Mouse (Mus musculus) A20 (cell line): ENCODE data around the gene Tnni3k.
A peak's percentile ranks its signal among the peaks of the same experiment; 100 is the strongest.

Experiments used
- DNase-seq: peaks from one replicate; pipeline ENCODE4 v3.0.0-alpha.2; 2011; ENCODE audit warnings: low read depth, low spot score

The Tnni3k gene

DNA sequence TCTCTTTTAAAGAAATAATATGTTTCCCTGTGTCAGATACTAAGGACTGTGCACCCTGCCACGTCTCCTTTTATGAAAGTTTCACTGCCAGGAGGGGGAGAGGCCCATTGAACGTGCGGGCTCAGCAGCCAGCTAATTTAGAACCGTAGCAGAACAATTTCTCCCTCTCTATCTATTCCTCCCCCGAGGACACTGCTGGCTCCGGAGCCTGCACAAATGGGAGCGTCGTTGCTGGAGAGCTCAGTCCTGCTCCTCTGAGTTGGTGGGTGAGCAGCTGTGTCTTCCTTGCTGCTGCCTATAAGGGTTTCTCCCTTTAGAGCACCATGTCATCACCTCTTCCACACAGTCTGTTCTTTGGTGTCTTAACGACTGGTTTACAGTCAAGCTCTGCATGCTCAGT lies 220.8 kb downstream of the Tnni3k start:
- DNase-seq = no peak

DNA sequence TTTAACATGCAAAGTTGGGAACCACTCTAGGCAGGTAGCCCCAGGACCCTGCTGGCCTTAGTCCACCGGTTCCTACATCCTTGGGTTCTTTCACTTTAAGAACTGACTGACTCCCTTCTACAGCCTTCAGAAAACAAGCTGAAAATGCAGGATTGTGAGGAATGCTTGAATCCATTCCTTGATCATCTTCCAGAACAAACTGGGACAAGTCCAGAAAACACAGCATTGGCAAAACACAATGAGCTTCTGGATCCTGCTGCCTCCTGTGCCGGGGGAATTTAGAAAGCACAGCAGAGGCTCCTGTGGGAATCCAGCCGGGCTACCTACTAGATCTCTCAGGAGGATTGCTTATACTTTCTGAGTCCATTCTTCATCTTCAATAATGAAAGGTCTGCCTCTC lies 229.5 kb downstream of the Tnni3k start:
- DNase-seq = no peak

DNA sequence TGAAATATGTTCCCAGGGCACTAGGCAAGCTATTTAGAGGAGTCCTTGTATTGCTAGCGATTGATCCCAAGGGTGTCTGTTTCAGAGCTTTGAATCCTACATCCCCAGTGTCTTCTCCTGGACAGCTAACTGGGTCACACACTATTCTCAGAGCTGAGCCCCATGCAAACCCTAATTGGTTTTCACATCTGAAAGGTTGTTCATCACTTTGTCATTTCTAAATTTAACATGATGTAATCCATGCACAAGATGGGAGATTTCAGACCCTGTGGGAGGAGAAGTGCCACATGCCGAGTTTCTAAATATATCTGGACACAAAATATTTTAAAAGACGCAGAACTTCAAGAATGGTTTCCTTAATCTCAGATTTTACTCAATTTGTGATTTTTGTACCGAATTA lies 230.5 kb downstream of the Tnni3k start:
- no peak for DNase-seq

DNA sequence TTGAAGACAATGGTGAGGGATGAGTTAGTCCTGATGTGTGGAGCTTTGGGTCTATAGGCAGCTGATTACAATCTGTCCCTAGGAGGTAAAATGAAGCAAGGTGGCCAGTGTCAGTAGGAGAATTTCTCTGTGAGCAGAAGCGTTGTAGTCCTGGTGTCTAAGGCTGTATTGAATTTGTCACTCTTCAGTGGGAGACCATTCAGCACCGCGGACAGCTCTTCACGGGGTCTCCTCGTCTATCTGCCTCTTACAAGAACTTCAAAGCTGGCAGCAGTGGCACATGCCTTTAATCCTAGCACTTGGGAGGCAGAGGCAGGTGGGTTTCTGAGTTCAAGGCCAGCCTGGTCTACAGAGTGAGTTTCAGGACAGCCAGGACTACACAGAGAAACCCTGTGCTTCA lies 235.5 kb downstream of the Tnni3k start:
- DNase-seq = peak; percentile 36

DNA sequence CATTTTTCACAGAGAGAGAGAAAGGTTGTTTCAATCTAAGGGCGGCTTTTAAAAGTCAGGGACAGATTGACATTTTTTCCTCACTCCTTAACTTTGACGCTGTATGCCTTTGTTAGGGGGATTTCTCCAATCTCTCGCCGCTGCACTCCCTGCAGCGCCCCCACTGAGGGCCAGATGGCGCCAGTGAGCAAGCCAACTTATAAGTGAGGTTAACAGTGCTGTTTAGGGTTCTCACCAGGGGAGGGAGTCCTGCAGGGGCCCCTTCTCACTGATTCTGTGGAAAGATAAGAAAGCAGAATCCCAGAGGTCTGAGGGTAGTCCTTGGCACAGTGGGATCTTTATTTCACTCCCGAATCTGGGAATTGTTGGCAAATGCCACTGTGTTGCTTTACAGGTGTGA lies 237.5 kb downstream of the Tnni3k start:
- DNase-seq = peak; percentile 55

DNA sequence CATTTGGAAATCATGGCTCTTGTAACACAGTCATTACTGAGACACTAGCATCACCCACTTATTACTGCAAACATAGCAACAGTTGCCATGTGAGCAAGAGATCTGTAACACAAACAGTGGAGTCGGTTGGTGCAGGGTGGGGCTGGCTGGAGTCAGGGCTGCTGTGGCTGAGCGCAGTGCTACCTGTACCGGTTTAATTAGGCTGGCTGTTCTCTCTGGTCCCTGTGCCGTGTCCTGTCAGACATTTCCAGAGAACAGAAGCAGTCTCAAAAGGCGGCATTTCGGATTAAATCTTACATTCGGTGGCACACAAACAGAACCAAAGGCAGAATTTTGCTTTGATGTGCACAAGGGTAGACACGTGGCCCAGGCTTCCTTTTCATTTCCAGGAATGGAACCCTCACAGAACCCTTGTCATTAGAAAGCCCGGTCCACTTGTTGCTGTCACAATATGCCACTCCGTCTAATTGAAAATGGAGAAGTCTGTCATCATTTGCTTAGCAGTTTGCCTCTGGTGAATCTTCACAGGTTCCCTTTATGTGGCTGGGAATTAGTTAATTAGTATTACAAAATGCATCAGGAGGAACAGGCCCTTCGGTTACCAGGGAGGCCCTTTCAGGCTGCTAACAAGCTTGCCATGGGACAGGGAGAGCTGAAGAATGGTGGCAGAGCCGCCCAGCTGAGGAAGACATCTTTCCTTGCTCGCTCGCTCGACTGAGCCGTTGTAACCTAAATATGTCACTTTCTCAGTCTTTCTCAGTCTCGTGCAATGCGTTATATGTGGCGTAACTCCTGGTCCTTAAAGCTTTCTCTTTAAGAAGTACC lies 238.2 kb downstream of the Tnni3k start:
- no peak for DNase-seq

DNA sequence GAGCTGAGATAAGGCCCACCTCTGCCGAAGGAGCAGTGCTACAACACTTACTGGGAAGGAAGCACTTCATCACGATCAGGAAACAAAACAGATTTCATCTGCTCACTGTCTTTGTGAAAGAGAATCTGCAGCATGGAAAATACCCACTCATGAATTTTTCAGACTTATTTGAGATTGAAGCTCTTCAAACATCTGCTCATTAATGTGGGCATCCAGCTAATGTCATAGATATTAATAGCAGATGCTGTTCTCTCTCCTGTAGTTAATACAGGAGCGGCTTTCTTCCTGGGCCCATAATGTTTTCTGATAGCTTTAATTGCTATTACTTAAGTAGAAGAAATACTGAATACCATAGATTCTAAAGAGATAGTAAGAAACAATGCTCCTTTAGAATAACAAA lies 239.0 kb downstream of the Tnni3k start:
- DNase-seq = no peak

DNA sequence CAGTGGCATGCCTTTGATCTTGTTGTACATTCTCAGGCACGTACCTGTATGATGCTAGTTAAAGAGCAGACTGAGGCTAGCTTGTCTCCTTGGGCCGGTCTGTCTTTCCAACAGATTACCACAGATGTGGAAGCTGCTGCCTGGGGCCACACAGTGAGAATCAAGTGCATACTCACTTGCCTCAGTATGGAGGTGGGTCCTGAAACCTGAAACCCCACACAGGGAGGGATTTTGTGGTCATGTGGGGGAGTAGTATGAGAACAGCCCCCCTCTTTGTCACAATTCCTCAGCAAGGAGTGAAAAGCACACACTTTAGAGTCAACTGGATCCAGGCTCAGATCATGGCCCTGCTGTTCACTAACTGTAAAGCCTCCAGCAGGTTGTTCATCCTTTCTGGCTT lies 239.6 kb downstream of the Tnni3k start:
- no peak for DNase-seq

DNA sequence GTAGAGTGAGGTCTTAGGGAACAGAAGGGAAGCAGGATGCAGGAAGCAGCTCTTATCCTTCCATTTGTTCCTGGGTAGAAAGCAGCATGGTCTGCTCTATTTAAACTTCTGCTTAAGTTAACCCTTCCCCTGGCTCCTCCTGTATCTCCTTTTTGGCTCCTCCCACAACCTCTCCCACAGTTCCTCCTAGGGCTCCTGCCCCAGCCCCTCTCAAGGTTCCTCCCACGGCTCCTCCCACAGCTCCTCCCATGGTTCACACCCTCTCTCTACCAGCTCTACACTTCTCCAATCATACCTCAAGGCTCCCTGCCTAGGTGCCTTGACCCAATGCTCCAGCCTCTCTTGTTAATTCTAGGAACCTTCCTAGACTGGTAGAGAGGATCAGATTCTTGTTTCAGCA lies 242.3 kb downstream of the Tnni3k start:
- DNase-seq = peak; percentile 25

DNA sequence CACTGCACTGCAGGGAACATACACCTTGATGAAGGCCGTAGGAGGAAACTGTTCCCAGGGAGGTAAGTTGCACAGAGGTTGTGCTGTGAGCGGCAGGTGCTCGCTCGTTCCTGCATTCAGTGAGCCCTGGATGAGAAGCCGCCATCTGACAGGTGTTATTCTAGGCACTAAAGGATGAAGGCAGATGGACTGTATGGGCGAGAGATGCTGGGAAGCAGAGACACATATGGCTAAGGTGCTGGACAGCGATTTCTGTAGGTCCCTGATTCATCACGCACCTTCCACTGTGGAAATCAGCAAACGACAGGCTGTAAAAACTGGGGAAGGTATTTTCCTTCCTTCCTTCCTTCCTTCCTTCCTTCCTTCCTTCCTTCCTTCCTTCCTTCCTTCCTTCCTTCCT lies 243.4 kb downstream of the Tnni3k start:
- no peak for DNase-seq

DNA sequence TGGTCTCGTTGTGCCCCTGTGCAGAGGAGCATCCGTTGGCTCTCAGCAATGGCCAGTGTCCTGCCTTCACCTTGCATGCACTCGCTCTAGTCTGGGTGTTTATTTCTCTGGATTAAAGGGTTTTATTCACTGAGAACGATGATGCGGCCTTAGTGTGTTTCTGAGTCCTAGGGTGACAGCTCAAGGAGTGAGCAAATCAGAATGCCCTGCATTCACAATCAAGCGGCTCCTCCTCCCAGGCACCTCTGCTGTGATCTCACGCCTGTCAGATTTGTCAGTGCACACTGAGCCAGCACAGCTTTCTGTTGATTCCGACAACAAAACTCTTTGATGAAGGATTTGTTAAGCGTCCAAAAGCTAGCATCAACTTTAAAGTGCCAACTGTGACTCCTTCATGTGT lies 243.9 kb downstream of the Tnni3k start:
- no peak for DNase-seq

DNA sequence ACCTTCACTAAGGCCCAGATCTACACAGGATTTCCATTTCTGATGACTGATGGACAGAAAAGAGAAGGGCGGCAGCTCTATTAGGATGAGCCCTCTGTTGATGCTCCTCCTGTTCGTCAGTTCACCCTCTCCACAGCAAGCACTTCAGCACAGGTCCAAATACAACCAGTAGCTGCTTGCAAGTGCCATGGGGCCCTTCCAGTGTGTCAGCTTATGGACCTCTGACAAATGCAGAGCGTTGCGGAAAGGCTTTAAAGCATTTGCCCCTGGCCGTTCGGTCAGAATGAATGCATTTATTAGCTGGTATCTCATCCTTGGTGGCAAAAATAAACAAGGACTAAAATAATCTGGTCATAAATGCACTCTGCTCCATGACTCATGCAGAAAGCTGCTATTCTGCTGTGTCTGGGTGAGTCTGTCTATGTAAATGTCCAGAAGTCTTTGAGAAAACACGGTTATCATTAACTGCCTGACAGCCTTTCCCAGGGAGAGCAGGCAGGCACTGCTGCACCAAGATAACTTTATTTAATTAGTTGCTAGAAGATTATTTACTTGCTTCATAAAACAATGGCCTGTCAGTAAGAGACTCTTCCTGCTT lies 244.8 kb downstream of the Tnni3k start:
- DNase-seq = no peak

DNA sequence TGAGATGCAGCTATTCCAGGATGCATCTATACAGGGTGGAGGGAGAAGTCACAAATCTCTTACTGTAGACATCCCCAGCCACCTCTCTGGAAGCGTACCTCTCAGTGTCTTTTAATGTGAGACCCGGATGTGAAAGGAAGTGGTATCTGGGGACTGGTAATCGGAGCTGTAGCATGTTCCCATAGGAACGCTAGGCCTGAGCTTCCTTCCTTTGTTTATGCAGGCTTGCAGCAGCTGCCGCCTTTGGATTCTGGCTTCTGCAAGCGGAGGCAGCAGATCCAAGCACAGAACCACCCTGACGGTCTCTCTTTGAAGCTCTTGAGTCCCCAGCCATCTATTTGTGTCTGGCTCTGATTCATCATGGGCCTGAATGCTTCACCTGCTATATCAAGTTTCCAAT lies 248.6 kb downstream of the Tnni3k start:
- DNase-seq = no peak

DNA sequence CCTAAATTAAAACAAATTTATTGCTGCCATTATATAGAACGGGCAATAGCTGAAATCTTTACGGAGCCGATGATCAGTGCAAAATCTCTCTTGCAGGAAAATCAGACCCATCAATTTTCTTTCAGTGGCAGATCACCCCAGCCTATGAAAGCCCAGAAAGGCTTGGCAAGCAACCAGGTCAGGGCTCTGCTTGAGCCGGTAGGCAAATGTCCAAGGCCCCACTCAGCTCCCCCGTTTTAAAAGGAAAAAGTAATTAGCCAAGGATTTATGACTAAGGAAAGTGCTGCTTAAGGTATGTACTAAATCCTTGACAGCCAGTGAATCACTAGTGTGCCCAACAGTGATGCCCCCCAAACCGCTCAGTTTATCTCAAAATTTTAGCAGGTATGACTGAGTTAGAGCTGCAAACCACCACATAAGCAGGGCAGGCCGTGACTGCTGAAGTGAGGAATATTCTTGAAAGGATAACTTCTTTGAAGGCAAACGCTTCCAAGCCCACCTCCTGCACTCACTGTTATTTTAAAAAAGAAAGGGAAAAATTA lies 254.2 kb downstream of the Tnni3k start:
- DNase-seq = no peak

DNA sequence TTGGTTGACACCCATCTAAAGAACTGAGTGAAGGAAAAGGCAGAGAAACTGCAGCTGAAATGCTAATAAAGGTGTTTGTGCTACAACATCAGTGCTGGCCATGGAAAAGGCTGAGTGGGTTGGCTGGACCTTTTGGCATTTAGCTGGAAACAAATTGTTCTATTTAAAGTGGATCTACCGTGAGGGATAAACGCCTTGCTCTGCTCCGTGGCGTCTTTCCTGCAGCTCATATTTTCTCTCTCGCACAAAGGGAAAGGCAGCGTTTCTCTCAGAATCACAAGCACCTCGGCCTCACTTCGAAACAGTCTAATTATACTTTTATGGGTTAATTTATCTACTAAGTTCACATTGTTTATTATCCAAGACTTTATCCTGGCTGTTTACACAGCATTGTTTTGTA lies 254.8 kb downstream of the Tnni3k start:
- DNase-seq = no peak

DNA sequence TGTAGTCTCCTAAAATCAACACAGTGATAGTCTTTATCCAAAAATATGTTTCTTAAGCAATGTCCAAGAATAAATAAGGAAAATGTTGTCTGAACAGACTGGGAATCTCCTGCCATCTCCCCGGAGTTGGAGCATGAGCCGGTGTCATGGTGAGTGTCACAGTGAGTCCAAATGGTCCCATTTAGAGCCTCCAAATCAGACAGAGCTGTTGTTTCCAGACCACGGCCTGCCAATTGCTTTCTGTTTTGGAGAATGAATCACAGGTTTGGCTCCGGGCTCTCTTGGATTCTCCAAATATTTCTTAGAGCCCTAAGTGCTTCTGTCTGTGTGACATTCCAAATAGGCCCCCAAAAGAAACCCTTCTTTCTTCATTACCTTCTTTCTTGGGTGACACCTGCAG lies 256.4 kb downstream of the Tnni3k start:
- DNase-seq = no peak

DNA sequence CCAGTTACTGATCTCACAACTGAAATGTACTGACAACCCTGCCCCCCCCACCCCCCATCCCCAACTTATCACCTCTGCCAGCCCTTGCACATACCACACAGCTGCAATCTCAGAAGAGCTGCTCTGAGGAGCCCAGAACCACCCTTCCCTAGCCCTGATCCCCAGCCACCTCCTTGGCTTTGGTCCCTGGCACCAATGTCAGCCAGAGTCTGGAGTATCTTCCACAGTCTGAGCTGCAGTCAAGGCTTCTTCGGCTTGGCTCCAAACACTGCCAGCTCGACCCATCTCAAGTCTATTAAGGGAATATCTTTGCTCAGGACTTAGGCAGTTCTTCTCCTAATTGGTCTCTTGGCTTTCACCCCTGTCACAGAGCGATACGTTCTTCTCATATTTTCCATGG lies 261.6 kb downstream of the Tnni3k start:
- DNase-seq = no peak

DNA sequence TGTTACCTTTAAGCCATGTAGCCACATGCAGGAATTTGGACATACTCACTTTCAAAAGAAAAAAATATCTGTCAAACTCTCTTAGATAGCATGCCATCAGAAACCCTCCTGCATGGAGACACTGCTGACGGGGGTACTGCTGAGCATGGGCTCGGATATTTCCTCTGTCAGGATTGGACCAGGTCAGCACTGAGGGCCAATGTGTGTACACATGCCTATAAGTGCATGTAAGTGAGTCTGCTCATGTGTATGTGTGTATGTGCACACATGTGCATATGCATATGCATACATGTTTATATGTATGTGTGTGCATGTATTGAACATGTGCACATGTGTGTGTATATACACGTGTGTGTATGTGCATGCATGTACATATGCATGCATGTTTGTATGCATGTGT lies 267.6 kb downstream of the Tnni3k start:
- DNase-seq = no peak

DNA sequence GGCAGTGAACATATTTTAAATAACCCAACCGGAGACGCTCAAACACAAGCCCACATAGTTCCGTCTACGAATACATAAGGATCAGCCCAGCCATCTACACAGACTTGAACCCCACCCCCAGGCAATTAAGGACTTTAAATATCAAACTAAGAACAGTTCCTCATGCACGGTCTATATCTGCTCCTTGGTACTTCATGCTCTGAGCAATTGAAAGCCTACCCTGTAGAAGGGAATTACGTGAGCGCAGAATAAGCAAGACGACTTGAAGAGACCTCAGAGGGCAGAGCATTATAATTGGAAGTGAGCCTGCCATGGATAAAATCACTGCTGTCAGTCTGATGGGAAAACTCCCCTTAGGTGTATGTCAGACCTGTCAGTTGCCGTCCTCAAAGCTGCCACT lies 268.9 kb downstream of the Tnni3k start:
- no peak for DNase-seq

DNA sequence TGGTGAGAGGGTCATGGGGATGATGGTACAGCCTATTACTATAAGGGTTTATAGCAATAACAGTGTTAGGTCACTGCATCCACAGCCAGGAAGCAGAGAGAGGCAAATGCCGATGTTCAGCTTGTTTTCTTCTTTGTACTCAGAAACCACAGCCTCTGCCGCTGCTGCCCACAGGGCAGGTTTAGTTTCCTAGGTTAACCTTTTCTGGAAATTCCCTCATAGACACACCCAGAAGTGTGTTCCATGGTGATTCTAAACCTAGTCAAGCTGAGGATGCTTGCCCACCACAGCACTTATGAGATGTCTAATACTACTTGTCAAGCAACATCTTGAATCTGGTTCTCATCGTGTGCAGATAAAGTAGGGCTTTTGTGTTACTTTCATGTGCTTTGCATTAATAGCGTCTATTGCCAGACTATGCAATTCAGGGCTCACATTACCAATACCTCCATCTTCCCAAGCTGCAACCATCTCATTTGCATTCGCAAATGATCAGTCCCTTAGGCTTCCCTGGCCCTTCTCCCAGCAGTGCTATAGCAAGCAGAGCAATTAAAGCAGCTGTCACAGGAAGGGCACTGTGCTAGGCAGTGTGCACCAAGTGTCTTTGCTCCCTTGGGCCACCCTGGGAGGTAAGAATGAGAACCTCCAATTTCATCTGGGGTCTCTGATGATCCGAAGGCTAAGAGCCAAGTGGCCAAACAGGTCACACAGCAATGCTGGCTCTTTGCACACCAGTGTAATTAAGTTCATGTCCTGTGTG lies 276.2 kb downstream of the Tnni3k start:
- DNase-seq = no peak

DNA sequence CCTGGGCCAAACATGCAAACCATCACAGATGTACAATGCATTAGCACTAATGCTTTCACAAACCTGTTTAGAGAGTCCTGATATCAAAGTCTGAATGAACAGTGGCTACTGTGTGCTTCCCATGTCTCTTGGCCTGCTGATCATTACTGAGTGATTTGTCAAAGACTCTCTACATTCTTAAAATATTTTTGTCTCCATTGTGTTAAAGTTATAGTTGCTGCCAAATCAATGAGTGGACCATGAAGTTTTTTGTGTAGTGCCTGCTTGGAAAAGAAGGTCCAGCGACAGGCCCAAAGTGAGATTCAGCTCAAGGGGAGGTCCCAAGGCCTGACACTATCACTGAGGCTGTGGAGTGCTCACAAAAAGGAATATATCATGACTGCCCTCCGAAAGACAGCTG lies 283.6 kb downstream of the Tnni3k start:
- no peak for DNase-seq

DNA sequence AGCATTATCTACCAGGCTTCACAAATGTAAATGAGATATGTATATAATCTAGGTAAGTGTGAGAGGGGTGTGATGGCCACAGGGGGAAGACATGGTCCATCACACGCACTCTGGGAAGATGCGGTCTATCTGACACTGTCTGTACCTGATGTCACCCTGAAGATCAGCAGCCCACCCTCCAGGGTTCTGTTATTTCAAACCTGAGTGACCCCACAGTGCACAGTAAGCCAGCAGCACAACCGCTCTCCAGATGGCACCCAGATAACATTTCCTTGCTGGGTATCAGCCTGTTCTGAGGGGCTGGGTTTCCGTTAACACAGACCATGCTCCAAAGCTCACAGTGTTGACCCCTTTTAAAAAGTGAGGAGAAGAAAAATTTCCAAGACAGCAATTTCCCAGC lies 288.9 kb downstream of the Tnni3k start:
- DNase-seq = no peak

DNA sequence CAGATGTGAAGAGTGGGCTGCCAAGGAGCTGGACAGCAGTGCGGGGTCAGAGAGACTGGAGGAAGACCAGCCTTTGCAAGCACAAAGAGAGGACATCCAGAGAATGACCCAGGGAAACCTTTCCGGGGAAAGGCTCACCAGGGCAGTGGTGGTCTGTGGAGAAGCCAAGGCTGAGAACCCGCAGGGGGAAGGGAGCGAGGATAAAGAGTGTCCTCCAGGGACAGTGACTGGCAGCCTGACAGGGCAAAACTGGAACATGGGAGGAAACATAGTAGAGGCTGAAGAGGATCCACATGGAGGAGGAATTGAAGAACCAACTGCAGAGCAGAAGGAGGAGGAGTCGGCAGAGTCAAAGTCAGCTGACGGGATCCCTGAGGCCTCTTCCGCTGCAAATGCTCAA lies 291.1 kb downstream of the Tnni3k start:
- DNase-seq = no peak
